Mouse (Mus musculus) hindbrain, embryonic 15.5 days (tissue): ENCODE measurements around the gene Fem1b. TPM values are rescaled to one million over a fixed set of nuclear protein-coding genes. Genes with fewer than 3 reads are reported as not detected.
"Not testable (repeated sequence)": the region's sequence is repeated elsewhere in the genome, so short reads cannot be mapped to it uniquely, and the experiment has no call there.

Source experiments
- ATAC-seq: fragments of 200-750 bp; cut with Nextera tagmentation; 2 replicates; pipeline ENCODE4 v1.8.0; 2017; ENCODE audit warnings: low read depth, moderate number of reproducible peaks, moderate TSS enrichment; ENCODE audit not compliant: low FRiP score
- H3K27ac ChIP-seq: fragments of 300-500 bp; sonication (generic); replicated peaks from 2 replicates; pipeline ENCODE4 v1.5.1; 2015; ENCODE audit warnings: mild to moderate bottlenecking, inconsistent platforms
- H3K27me3 ChIP-seq: fragments of 300-500 bp; sonication (generic); 2 replicates; pipeline ENCODE4 v1.6.1; 2015; ENCODE audit warnings: control low read depth, inconsistent platforms
- H3K36me3 ChIP-seq: fragments of 300-500 bp; sonication (generic); 2 replicates; pipeline ENCODE4 v1.6.1; 2015; ENCODE audit warnings: control low read depth, inconsistent platforms
- H3K4me1 ChIP-seq: fragments of 300-500 bp; sonication (generic); replicated peaks from 2 replicates; pipeline ENCODE4 v1.6.1; 2015; ENCODE audit warnings: control low read depth, inconsistent platforms
- H3K4me2 ChIP-seq: fragments of 300-500 bp; sonication (generic); 2 replicates; pipeline ENCODE4 v1.6.1; 2015; ENCODE audit warnings: moderate library complexity, mild to moderate bottlenecking, inconsistent platforms
- H3K4me3 ChIP-seq: fragments of 300-500 bp; sonication (generic); 2 replicates; pipeline ENCODE4 v1.5.1; 2015; ENCODE audit warnings: mild to moderate bottlenecking, inconsistent platforms
- H3K9ac ChIP-seq: fragments of 300-500 bp; sonication (generic); 2 replicates; pipeline ENCODE4 v1.6.1; 2015; ENCODE audit warnings: inconsistent platforms
- H3K9me3 ChIP-seq: fragments of 300-500 bp; sonication (generic); 2 replicates; pipeline ENCODE4 v1.6.1; 2016; ENCODE audit warnings: control low read depth, inconsistent platforms
- WGBS: fragments of 180-500 bp; shearing (Covaris S2); methylation state at CpG from one replicate; pipeline ENCODE4 v1.1.7; 2015; 5-methylcytosine and 5-hydroxymethylcytosine counted together
- polyA plus RNA-seq: library from polyadenylated mRNA; unstranded; fragments of >200 nt; fragmentation: Nextera tagmentation; extraction: Ambion mirVana; gene quantifications from 2 replicates; pipeline ENCODE4 v1.2.1, GENCODE M21; 2015

Gene Fem1b
- polyA plus RNA-seq, 1 experiment from 2014 or later, result 53.0 TPM

DNA sequence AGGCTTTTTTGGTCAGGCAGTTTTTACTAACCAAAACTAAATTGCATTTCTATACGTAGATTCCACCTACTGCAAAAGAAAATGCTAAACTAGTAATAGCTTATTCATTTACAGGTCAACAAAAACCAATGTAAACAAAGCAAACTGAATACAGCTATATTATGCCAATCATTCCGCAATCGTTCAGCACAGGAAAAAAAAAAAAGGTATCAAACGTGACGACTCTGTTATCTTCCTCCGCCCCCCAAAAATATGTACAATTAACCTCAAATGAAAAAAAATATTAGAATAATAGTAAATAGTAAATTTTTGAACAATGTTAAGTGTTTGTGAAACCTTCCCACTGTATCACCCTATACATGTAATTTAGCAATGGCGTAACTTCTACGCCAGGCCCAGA, 1.6 kb downstream of the Fem1b start:
- peak overlapping the region; percentile 65 for H3K4me2 ChIP-seq
- no peaks in the 10 kb centered on the region for H3K27me3 ChIP-seq
- H3K9me3 ChIP-seq, result no peaks in the 10 kb centered on the region
- H3K27ac ChIP-seq, result peak overlapping the region; percentile 99; the same call in 1 of the 2 replicates
- H3K36me3 ChIP-seq, result no peaks in the 10 kb centered on the region
- peaks cover 28% of the 10 kb centered on the region for H3K4me1 ChIP-seq
- H3K4me3 ChIP-seq, result peak overlapping the region; percentile 98
- peak overlapping the region; percentile 99 for H3K9ac ChIP-seq
- 15% methylated on average over 8 of the region's 8 CpGs for WGBS
- ATAC-seq, result no peak

DNA sequence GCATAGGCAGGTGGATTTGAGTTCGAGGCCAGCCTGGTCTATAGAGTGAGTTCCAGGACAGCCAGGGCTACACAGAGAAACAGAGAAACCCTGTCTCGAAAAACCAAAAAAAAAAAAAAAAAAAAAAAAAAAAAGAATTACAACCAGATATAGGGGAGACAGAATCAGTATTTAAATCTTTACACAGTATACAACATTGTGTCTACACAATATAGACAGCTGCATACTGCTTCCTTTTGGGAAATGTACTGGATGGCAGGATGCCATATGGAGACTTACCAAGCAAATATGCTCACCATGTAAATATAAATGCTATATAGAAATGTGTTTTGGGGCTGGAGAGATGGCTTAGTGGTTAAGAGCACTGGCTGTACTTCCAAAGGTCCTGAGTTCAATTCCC, 12.5 kb downstream of the Fem1b start:
- peaks cover 29% of the 10 kb centered on the region for H3K36me3 ChIP-seq
- WGBS, result 84% methylated on average over 2 of the region's 2 CpGs
- not testable (repeated sequence) for H3K27me3 ChIP-seq, H3K9ac ChIP-seq, H3K4me1 ChIP-seq, H3K4me2 ChIP-seq, ATAC-seq, H3K4me3 ChIP-seq, H3K9me3 ChIP-seq, H3K27ac ChIP-seq

DNA sequence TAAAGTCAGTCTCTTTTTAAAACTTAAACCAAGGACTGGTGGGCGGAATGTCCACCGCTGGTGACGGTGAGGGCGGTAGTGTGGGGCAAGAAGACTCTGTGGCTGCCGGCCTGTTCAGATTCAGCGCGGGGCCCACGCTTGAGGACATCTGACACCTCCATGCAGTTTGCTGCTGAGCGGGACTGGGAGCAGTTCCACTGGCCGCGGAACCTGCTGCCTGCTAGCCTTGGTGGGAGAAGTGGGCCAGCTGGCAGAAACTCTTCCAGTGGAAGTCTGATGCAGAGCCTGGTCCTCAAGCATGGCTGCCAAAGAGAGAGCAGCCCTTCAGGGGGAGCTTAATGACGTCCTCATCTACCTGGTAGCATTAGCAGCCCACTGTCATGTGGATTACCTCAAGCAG, 21.9 kb downstream of the Fem1b start:
- 91% methylated on average over 12 of the region's 12 CpGs for WGBS
- no peaks in the 10 kb centered on the region for H3K4me1 ChIP-seq
- H3K36me3 ChIP-seq, result no peaks in the 10 kb centered on the region
- H3K27me3 ChIP-seq, result no peaks in the 10 kb centered on the region
- H3K4me2 ChIP-seq, result no peak overlapping the region
- ATAC-seq, result no peak
- no peak overlapping the region for H3K9ac ChIP-seq
- no peaks in the 10 kb centered on the region for H3K9me3 ChIP-seq
- no peak overlapping the region for H3K4me3 ChIP-seq
- no peak overlapping the region for H3K27ac ChIP-seq

DNA sequence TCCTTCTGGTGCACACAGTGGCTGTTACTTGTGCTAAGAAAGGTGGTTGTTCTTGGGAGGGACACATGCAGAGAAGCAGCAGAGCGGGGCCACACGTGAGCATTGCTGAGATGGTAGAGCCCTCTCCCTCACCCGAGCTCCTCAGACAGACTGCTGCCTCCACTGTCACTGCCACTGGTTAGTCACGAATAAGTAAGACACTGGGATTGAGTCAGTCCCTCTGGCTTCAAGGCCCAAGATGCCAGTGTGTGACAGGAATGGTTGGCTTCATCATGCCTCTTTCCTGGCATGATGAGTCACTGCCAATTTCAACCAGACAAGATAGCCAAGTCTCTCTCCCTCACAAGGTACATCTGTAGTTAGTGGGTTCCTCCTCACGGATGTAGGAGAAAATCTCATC, 25.0 kb downstream of the Fem1b start:
- Histone ChIP-seq H3K4me2 (no peak overlapping the region), H3K27me3 (no peaks in the 10 kb centered on the region), H3K4me1 (peaks cover 24% of the 10 kb centered on the region), H3K36me3 (no peaks in the 10 kb centered on the region), H3K9ac (no peak overlapping the region), H3K9me3 (no peaks in the 10 kb centered on the region), H3K27ac (no peak overlapping the region), H3K4me3 (no peak overlapping the region)
- no peak for ATAC-seq
- WGBS, result 71% methylated on average over 5 of the region's 5 CpGs

DNA sequence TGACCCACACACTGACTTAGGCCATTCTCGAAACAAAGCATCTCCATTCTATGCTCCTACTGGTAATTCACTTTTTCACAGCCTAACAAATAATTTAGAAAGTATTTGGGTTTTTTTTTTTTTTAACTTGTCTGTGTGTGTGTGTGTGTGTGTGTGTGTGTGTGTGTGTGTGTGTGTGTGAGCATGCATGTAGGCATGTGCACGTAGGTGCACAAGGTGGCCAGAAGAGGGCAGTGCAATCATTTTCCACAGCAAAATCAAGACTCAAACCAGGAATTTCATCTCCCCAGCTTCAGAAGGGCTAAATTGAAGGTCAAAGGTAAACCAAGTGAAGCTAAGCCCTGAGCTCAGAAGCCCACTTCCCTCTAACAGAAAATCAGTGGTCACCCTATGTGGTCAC, 27.5 kb downstream of the Fem1b start:
- WGBS, result 100% methylated on average over 2 of the region's 2 CpGs
- no peak for ATAC-seq
- no peaks in the 10 kb centered on the region for H3K27me3 ChIP-seq
- no peaks in the 10 kb centered on the region for H3K9me3 ChIP-seq
- no peak overlapping the region for H3K9ac ChIP-seq
- H3K4me3 ChIP-seq, result no peak overlapping the region
- H3K27ac ChIP-seq, result peak overlapping the region; percentile 82
- no peaks in the 10 kb centered on the region for H3K36me3 ChIP-seq
- H3K4me2 ChIP-seq, result no peak overlapping the region
- peaks cover 25% of the 10 kb centered on the region for H3K4me1 ChIP-seq

DNA sequence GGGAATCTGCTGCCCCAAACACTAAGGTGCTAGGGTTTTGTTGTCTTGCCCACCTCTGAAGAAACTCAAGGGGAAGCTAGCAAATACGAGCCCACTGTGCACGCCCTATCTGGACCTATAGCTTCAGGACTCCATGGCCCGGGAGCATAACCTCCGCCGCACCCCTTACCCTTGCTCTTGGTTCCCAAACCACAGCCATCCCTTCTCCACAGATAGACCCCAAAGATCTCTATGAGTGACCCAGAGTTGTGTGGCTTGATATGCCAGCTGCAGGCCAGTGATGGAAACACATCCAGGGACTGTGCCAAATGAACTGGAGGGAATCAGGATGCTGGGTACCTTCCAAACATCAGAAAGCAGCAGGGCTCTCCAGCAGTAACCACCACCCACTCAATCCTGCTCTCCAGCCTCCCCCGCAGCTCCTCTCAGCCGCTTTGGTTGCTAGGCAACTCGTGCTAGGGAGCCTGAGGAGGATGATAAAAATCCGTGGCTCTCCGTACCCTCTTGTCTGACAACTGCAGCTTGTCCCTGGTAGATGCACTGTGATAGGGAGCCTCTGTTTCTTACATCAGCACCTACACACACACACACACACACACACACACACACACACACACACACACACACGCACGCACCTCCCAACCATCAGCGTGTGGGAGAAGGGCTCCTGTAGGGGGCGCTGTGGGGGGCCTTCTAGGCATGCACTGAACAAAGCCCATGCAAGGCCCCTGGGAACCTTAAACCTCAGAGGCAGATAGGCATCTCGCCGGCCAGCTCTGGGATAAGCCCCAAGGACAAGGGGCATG, 28.6 kb downstream of the Fem1b start:
- Histone ChIP-seq H3K36me3 (no peaks in the 10 kb centered on the region), H3K4me3 (no peak overlapping the region), H3K27me3 (no peaks in the 10 kb centered on the region), H3K9me3 (no peaks in the 10 kb centered on the region), H3K9ac (peak overlapping the region; percentile 29; the same call in 1 of the 2 replicates), H3K4me2 (peak overlapping the region; percentile 42), H3K27ac (peak overlapping the region; percentile 82), H3K4me1 (peaks cover 31% of the 10 kb centered on the region)
- WGBS, result 36% methylated on average over 14 of the region's 16 CpGs
- ATAC-seq, result peak; percentile 86

DNA sequence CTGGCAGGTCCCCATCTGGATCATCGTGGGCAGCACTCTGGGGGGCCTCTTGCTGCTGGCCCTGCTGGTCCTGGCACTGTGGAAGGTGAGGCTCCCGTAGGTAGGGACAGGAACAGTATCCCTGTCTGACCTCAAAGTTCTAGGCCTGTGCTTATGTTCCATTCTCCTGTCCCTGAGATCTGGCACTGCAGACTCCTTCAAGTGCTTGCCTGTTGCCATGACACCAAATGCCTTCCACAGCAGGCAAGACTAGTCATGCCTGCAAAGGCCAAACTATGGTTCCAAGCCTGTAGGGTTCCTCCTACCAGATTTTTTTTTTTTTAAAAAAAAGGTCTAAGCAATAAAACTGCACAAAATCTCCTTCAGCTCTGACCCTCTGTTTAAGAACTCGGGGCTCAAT, 29.8 kb downstream of the Fem1b start:
- H3K36me3 ChIP-seq, result no peaks in the 10 kb centered on the region
- no peaks in the 10 kb centered on the region for H3K27me3 ChIP-seq
- H3K9me3 ChIP-seq, result no peaks in the 10 kb centered on the region
- H3K4me3 ChIP-seq, result no peak overlapping the region
- H3K4me2 ChIP-seq, result no peak overlapping the region
- no peak overlapping the region for H3K9ac ChIP-seq
- 0 out of 2 replicates have a peak overlapping the region, but pooled peaks have one; percentile 82 for H3K27ac ChIP-seq
- H3K4me1 ChIP-seq, result peaks cover 34% of the 10 kb centered on the region
- no peak for ATAC-seq
- 47% methylated on average over 3 of the region's 3 CpGs for WGBS

DNA sequence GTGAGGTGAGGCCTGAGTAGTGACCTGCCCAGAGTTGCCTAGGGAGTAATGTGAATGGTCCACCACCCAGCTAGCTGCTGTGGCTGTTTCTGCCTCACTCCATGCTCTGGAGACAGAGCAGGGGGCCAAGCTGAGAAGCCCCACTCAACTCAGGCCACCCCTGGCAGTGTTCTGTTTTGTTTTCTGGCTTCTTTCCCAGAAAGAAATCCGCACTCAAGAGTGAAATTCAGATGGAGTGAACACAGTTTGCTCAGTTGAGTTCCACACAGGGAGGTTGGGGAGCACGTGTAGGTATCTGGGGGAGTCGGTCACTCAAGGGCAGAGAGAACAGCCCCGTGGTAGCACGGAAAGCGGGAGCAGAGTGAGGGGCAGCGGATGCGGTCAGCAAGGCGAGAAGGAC, 33.0 kb downstream of the Fem1b start:
- Histone ChIP-seq H3K4me1 (peaks cover 30% of the 10 kb centered on the region), H3K27ac (no peak overlapping the region), H3K27me3 (no peaks in the 10 kb centered on the region), H3K4me3 (no peak overlapping the region), H3K4me2 (no peak overlapping the region), H3K9me3 (no peaks in the 10 kb centered on the region), H3K36me3 (no peaks in the 10 kb centered on the region), H3K9ac (no peak overlapping the region)
- no peak for ATAC-seq
- WGBS, result 74% methylated on average over 9 of the region's 9 CpGs

DNA sequence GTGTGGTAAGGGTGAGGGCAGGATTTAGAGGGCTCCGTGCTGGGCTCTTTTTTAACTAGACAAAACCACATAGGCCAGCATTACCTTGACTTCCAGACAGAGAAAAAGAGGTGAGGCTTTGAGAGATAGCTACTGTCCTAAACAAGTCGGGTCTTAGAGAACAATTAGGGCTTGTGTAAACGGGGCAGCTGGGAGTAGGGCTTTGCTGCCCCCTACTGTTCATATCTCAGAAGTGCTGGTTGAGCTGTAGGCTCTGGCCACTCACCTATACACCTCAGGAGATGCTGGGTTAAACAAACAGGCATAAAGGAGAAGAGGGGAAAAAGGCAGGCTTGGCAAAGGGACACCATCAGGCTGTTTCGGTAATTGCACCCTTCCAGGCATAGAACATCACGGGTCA, 34.3 kb downstream of the Fem1b start:
- Histone ChIP-seq H3K27ac (no peak overlapping the region), H3K9me3 (no peaks in the 10 kb centered on the region), H3K4me3 (no peak overlapping the region), H3K4me1 (peaks cover 18% of the 10 kb centered on the region), H3K36me3 (no peaks in the 10 kb centered on the region), H3K4me2 (no peak overlapping the region), H3K9ac (no peak overlapping the region), H3K27me3 (no peaks in the 10 kb centered on the region)
- peak; percentile 72; the same call in 1 of the 2 replicates for ATAC-seq
- 8% methylated on average over 5 of the region's 5 CpGs for WGBS

DNA sequence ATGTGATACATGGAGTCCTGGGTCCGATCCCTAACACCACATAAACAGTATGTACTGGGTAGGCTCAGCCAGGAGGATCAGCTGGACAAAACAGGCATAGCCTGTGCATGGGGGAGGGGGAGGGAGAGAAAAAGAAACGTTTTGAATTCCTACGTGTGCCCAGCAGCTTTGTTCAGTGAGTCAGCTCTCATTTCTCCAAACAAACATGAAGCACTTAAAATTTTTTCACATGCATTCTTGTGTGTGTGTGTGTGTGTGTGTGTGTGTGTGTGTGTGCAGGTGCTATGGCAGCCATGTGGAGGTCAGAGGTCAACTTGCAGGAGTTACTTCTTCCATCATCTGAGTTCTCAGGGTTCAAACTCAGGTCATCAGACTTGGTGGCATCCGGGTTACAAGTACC, 36.3 kb downstream of the Fem1b start:
- WGBS, result 55% methylated on average over 4 of the region's 4 CpGs
- no peak for ATAC-seq

DNA sequence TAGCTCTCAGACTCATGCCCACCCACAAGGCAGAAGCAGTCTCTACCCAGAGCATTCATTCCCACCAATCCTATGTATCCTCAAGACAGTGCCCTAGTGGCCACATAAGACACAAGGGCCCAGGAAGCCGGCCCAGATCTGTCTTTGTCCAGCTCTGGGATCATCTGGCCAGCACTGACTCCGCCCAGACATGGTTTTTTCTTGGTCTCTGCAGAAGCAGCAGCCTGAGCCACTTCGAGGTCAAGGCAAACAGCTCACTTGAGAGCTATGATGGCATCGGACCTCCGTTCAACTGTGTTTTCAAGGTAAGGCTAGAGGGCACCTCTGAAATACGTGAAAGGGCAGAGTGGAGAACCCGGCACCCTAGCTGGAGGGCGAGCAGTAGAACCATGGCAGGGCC, 39.0 kb downstream of the Fem1b start:
- Histone ChIP-seq H3K27ac (no peak overlapping the region), H3K4me3 (no peak overlapping the region), H3K27me3 (no peaks in the 10 kb centered on the region), H3K9ac (no peak overlapping the region), H3K36me3 (no peaks in the 10 kb centered on the region), H3K4me1 (0 out of 2 replicates have a peak, but pooled peaks cover 3% of the 10 kb centered on the region), H3K4me2 (no peak overlapping the region), H3K9me3 (no peaks in the 10 kb centered on the region)
- no peak for ATAC-seq
- 85% methylated on average over 8 of the region's 8 CpGs for WGBS

More for the DNA sequence above, 36.3 kb downstream of the Fem1b start:
- Histone ChIP-seq H3K9ac (no peak overlapping the region), H3K4me1 (0 out of 2 replicates have a peak, but pooled peaks cover 9% of the 10 kb centered on the region), H3K27me3 (no peaks in the 10 kb centered on the region), H3K9me3 (no peaks in the 10 kb centered on the region), H3K4me3 (no peak overlapping the region), H3K27ac (no peak overlapping the region), H3K36me3 (no peaks in the 10 kb centered on the region), H3K4me2 (no peak overlapping the region)

DNA sequence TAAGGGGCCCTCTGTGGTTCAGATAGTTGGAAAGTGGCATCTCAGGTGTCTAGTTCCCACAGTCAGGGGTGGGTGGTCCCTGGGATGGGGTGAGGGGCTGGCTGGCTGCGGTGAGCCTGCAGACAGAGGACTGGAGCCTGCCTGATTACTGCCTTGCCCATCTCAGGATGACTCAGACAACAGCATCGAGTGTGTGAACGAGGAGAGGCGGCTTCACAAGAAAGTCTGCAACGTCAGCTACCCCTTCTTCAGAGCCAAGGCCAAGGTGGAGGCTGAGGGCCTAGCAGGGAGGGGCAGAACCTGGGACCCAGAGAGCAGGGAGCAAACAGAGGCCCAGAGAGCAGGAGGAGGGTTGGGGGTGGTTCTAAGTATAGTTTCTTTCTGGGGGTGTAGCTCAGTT, 43.4 kb downstream of the Fem1b start:
- Histone ChIP-seq H3K4me2 (no peak overlapping the region), H3K27ac (no peak overlapping the region), H3K4me3 (no peak overlapping the region), H3K9me3 (no peaks in the 10 kb centered on the region), H3K4me1 (0 out of 2 replicates have a peak, but pooled peaks cover 4% of the 10 kb centered on the region), H3K36me3 (no peaks in the 10 kb centered on the region), H3K9ac (no peak overlapping the region), H3K27me3 (no peaks in the 10 kb centered on the region)
- WGBS, result 88% methylated on average over 5 of the region's 5 CpGs
- no peak for ATAC-seq
